Mouse (Mus musculus) CD4-positive, CD25-positive, alpha-beta regulatory T cell, adult 2 months (primary cell): Measurements from ENCODE around the gene Atp1a3.
A peak's percentile ranks its signal among the peaks of the same experiment; 100 is the strongest.
"Not testable (repeated sequence)": the region's sequence is repeated elsewhere in the genome, so short reads cannot be mapped to it uniquely, and the experiment has no call there.

Experiments used
- DNase-seq: peaks from one replicate; pipeline ENCODE4 v3.0.0-alpha.2; 2012; ENCODE audit warnings: low read depth, low spot score

Atp1a3 gene

GRCm38 (mm10) chr7:25005421-25006065 is at the start of gene Atp1a3:
Gene Atp1a3 (minus strand): TSS chr7:25005958.
- DNase-seq, result no peak

- DNase-seq, result no peak
These were observed 46.8 kb upstream of the Atp1a3 start for GRCm38 (mm10) chr7:25052587-25052986.

- no peak for DNase-seq
These were observed 43.7 kb upstream of the Atp1a3 start for GRCm38 (mm10) chr7:25049295-25049930.

- no peak for DNase-seq
These were observed 41.6 kb upstream of the Atp1a3 start for GRCm38 (mm10) chr7:25047363-25047762.

GRCm38 (mm10) chr7:25044599-25044998 is 38.8 kb upstream of the Atp1a3 start:
- DNase-seq, result not testable (repeated sequence)

- no peak for DNase-seq
These were observed 36.2 kb upstream of the Atp1a3 start for GRCm38 (mm10) chr7:25041921-25042320.

- DNase-seq, result peak; percentile 82
These were observed 30.2 kb upstream of the Atp1a3 start for GRCm38 (mm10) chr7:25035916-25036315.

GRCm38 (mm10) chr7:25034796-25035195 is 29.0 kb upstream of the Atp1a3 start:
- no peak for DNase-seq

- no peak for DNase-seq
These were observed 25.8 kb upstream of the Atp1a3 start for GRCm38 (mm10) chr7:25031528-25031927.

- DNase-seq, result peak; percentile 83
These were observed 24.4 kb upstream of the Atp1a3 start for GRCm38 (mm10) chr7:25030032-25030753.

- no peak for DNase-seq
These were observed 20.7 kb upstream of the Atp1a3 start for GRCm38 (mm10) chr7:25026452-25026851.

GRCm38 (mm10) chr7:25025855-25026439 is 20.2 kb upstream of the Atp1a3 start:
- no peak for DNase-seq

GRCm38 (mm10) chr7:25011592-25011991 is 5.8 kb upstream of the Atp1a3 start:
- no peak for DNase-seq

- peak; percentile 47 for DNase-seq
These were observed 4.5 kb upstream of the Atp1a3 start for GRCm38 (mm10) chr7:25010090-25010913.

GRCm38 (mm10) chr7:25009099-25009700 is 3.4 kb upstream of the Atp1a3 start:
- DNase-seq, result no peak

- peak; percentile 71 for DNase-seq
These were observed 2.9 kb upstream of the Atp1a3 start for GRCm38 (mm10) chr7:25008635-25009034.

- DNase-seq, result no peak
These were observed 2.0 kb upstream of the Atp1a3 start for GRCm38 (mm10) chr7:25007609-25008374.

GRCm38 (mm10) chr7:25006586-25007364 is 1.0 kb upstream of the Atp1a3 start:
- DNase-seq, result no peak

GRCm38 (mm10) chr7:25006171-25006570 is 413 bp upstream of the Atp1a3 start:
- DNase-seq, result no peak
